Mouse (Mus musculus): Measurements from ENCODE around the gene Slc25a21. TPM values are rescaled to one million over a fixed set of nuclear protein-coding genes. Genes with fewer than 3 reads are reported as not detected.
A peak's percentile ranks its signal among the peaks of the same experiment; 100 is the strongest.

Slc25a21 gene
- total RNA-seq, 4 experiments from 2014 or later, result 0.20 to 0.72 (median 0.58) TPM

DNA sequence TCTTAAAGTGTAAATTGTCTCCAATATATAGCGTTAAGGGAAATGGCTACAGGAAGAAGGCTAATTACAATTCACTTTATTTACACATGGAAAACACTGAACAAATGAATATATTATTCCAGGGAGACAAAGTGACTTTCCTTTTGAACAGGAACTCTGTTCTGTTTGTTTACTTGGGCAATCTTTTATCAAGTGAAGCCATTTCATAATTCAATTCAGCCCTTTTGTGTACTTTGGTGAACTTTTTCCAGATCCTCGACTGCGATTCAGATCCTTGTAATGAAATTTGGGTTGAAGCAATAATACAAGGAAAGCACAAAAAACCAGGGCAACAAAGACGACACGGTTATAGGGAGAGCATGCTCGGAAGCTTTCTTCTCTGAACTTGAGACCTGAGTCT, 423.3 kb downstream of the Slc25a21 start:
- no peak for DNase-seq (ENCODE audit: low spot score)

DNA sequence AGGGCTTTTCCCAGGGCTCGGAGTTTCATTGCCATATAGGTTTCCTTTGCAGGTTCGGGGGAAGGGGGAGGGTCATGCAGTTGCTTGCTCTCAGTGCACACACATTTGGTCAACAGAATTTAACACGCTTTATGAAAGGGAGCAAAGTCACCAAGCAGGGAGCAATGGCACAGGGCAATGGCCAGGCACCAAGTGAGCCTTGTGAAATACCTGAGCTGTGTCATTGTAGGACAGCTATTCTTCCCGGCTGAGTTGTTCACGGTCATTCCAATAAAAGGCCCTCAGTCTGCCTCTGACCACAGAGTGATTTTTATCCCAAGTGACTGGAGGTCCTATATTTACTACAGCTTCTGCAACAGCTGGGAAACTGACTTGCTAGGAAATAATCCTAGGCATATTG, 427.9 kb downstream of the Slc25a21 start:
- DNase-seq (ENCODE audit: low spot score), result no peak

DNA sequence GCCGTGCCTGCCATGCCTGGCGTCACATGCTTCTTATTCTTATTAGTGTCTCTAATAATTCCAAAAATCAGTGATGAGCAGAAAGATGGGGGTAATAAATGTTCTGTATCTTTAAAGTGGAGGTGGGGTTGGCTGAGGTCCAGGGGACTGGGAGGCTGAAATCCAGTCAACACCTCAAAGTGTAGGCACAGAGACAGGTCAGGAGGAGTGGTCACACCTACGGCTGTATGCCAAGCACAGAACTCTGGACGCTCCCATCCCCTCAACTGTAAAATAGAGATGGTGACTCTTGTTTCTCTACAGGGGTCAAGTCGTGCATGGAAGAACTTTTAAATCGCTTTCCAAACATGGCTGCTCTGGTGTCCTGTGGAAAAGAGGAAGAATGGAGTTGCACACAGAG, 429.8 kb downstream of the Slc25a21 start:
- DNase-seq (ENCODE audit: low spot score), result no peak

DNA sequence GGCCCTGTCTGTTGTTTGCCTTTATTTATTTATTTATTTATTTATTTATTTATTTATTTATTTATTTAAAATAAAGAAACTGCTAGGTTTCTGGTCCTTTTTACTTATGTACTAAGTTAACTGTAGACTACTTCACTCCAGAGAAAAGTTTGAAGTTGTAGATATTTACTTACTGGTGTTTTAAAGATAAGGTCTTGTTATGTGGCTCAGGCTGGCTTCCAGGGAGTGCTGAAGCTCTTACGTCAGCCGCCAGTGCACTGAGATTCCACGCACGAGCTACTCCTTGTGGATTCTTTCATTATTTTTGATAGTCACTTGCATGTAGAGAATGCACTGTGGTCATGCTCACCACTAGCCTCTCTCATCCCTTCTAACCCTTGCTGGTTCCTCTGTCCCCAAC, 460.2 kb downstream of the Slc25a21 start:
- no peak for DNase-seq (ENCODE audit: low spot score)

DNA sequence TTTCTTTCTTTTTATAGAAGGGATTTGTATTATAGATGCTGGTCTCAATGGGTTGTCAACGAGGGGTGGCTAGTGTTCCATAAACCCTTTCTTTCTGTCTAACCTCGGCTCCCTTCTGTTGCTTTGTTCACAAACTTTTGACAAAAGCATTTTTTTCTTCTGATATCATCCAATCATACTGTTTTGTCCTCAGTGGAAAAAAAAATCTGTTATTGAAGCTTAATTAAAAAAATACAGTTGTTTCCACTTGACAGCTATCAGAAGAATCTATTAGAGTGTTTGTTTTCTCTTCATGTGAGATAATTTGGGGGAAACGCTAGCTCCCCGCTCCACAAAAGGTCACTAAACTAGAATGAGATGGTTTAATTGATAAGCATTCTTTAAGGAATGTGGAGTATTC, 469.6 kb downstream of the Slc25a21 start:
- DNase-seq (ENCODE audit: low spot score), result no peak

DNA sequence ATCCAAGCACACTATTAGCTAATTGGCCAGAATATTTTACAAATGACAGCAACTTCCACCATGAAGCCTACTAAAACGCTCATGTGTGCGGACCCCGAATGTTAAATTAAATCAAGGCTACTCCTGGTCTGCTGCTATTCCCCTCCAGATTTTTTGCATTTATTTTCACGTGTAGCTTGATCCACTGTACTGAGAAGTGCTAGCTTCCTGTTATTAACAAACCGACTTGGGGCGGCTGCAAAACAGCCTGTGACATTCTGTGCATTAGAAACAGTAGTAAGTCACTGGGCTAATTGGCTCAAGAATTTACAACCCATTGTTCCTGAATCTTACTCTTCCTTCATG, 478.6 kb downstream of the Slc25a21 start:
- DNase-seq (ENCODE audit: low spot score), result no peak

DNA sequence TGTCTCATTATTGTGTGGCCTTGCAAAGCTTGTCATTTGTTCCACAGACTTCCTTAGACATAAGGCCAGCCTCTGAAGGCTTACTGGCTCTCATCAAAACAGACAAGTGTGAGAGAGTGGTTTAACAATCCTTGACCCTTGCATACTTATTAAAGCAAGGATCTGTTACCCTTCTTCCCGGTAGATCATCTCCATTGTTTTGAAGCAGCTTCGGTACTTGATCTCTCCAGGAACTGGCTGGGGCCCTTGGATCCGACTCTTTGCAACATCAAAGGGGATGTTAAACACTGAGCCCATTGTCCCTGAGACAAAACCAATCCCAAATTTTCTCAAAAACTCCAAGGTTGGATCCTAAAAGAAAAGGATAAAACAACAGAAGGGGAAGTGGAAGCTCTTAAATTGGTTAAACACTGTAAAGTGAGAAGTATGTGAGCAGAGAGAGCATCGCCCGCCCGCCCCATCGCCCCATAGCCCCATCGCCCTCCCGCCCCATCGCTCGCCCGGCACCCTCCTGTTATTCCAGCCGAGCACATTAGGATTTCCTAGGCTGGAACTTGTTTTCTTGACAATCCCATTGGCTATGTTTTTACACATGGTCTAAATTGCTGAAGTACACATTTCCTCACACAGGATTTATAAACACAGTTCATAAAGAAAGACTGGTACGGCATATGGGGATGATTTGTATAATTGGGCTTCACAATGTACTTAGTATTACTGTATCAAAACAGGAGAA, 479.1 kb downstream of the Slc25a21 start:
- DNase-seq (ENCODE audit: low spot score), result no peak

DNA sequence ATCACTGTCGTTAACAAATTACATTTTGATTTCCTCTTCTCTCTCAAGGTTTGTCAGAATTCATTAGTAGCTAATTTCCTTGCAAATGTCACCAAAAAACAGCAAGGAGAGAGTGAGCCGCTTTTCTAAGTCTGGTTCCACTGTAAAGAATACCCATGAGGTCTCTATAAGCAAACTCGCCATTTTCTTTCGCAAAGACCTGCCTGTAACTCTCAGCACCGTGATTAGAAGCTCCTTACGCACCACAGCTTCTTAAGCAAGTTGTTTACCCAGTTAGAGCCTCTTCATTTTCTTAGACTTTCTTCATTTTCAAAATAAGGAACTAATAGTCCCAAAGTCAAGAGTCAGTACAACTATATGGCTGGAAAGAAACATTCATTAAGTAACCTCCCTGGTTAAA, 496.3 kb downstream of the Slc25a21 start:
- no peak for DNase-seq (ENCODE audit: low spot score)

DNA sequence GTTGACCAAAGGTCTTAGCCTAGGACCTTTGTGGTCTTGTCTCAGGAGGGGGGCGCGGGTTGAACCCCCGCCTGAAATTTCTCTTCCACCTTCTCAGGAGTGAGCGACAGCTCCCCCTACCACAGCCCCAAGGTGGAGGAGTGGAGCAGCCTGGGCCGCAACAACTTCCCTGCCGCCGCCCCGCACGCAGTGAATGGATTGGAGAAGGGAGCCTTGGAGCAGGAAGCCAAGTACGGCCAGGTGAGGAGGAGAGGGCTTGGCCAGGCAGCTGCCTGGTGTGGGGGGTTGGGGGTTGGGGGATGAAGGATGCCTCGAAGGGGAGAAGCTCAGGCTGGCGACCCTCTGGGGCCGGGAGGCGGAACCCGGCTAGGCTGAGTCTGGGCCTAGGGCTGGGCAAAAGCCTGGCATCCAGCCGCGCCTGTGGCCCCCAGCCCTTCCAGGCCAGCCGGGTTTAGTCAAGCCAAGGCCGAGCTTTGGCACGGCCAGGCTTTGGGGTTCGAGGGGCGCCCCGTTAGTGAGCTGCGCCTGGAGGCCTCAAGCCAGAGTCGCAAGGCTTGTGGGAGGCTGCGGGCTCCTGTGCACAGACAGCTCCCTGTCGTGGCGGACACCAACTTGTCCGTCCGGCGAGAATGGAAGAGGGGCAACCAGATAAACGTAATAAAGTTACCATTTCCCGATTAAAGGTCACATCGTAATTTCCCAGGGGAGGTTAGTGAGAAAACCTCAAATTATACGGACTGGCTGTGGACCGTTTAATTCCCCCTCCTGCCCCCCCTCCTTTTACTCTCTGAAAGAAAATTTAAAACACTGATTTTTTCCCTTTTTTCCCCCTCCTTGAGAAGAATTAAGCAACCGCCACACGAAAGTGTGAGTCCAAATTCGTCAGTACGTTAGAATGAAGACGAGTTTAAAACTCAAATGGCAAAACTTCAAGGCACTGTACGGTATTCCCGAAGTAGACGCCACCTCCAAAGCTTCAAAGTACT, 497.1 kb downstream of the Slc25a21 start:
- DNase-seq (ENCODE audit: low spot score), result no peak

DNA sequence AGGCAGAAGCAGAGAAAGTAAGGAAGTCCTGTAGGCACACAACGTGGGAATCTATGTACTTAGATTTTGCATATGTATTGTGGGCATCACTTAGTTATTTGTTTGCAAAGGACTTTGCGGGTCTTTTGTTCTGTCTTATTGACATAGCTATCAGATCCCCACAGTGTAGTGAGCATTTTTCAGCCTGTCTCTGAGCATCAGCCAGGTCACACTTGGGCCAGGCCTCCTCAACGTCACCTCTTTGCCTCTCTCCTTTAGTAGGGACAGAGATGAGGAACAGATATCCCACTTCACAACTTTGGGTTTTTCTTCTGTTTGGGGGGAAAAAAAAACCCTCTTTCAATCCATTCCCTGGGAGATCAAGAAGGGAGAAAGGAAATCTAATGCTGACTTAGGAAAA, 497.9 kb downstream of the Slc25a21 start:
- no peak for DNase-seq (ENCODE audit: low spot score)

DNA sequence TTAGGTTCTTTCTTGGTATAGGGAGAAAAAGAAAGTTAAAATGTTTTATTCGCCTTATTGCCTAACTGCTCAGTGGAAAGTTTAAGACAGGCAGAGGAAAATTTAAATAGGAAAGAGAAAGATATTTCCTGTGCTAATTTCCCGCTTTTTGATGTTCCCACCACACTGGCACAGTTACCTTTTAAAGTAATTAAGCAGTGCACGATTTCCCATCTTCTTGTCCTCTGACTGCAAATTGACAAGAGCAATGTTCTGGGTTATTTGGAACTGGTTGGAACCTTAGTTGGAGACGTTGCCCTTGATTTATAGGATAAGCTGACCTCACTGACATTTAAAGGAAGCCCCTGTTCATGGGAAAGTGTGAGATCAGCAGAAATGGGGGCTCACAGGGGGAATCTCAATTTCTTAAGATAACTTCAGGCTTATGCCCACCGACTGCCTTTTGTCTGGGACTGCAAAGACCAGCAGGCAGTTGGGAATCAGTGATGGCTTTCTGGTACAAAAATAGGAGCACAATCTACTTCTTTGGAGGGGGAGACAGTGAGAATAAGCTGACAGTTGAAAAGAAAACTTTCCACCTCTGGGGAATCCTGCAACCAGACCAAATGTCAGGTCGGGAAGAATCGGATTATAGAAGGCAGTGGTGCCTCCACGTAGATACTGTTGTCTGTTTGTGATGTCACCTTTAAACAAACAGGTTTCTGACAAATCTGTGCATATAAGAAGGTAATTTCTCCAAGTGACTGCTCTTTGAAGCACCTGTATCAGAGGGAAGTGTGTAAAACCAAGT, 498.9 kb downstream of the Slc25a21 start:
- no peak for DNase-seq (ENCODE audit: low spot score)

DNA sequence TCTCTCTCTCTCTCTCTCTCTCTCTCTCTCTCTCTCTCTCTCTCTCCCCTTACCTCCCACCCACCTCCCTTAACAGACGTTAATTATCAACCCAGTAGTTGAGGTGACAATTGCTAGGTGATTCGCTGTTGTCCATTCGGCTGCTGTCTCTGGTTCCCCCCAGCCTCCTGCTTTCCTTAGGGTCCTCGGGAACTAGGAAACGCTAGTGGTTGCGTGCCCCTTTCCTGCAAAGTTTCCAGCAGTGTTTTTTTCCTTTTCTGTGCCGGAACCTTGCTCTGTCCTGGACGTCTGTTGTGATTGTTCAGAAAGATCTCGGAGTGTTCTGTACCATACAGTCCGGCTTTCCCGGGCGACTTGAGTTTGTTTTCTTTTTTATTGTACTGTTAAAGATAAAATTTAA, 499.5 kb downstream of the Slc25a21 start:
- DNase-seq (ENCODE audit: low spot score), result no peak

DNA sequence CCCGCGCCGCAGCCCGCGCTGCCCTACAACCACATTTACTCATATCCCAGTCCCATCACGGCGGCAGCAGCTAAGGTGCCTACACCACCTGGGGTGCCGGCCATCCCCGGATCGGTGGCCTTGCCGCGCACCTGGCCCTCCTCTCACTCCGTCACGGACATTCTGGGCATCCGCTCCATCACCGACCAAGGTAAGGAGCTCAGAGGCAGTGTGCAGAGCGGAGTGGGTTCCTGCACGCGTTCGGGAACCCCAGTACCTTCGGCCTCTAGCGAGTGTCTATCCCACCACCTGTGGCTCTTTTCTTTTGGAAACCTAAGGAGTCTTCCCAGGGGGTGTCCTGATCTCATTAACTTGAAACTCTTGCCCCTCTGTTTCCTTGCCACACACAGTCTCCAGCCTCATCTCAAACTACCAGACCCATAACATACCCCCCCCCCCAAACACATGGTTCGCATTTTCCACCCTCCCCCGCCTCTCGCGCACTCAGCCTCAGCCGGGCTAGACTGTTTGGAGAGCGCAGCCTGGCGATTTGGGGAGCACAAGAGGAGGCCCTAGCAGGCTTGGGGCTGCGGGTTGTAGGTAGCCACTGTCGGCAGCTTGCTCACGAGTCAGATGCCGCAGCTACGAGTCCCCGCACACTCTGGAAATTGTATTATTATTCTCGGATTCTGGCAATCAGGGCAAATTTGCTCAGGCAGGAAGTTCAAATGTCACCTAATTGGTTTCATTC, 500.1 kb downstream of the Slc25a21 start:
- no peak for DNase-seq (ENCODE audit: low spot score)

DNA sequence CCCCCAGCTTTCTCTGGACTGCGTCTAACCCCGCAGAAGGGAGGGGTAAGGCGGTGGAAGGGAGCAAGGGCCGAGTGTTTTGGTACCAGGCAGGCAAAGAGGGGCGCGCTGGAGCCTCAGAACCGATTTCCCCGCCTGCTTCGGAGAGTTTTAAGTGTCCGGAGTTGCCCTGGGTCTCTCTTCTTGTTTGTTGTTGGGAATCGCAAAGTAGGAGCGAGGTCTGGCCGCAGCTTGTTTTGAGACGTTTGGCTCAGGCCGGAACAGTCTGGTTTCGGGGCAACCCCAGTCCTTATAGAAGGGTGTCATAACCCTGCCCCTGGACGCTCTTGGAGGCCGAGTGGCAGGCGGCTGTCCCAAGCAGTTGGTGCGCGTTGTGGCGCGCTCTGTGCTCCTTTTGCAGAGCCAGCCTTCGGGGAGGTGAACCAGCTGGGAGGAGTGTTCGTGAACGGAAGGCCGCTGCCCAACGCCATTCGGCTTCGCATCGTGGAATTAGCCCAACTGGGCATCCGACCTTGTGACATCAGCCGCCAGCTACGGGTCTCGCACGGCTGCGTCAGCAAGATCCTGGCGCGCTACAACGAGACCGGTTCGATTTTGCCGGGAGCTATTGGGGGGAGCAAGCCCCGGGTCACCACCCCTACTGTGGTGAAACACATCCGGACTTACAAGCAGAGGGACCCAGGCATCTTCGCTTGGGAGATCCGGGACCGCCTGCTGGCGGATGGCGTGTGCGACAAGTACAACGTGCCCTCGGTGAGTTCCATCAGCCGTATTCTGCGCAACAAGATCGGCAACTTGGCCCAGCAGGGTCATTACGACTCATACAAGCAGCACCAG, 500.9 kb downstream of the Slc25a21 start:
- no peak for DNase-seq (ENCODE audit: low spot score)

DNA sequence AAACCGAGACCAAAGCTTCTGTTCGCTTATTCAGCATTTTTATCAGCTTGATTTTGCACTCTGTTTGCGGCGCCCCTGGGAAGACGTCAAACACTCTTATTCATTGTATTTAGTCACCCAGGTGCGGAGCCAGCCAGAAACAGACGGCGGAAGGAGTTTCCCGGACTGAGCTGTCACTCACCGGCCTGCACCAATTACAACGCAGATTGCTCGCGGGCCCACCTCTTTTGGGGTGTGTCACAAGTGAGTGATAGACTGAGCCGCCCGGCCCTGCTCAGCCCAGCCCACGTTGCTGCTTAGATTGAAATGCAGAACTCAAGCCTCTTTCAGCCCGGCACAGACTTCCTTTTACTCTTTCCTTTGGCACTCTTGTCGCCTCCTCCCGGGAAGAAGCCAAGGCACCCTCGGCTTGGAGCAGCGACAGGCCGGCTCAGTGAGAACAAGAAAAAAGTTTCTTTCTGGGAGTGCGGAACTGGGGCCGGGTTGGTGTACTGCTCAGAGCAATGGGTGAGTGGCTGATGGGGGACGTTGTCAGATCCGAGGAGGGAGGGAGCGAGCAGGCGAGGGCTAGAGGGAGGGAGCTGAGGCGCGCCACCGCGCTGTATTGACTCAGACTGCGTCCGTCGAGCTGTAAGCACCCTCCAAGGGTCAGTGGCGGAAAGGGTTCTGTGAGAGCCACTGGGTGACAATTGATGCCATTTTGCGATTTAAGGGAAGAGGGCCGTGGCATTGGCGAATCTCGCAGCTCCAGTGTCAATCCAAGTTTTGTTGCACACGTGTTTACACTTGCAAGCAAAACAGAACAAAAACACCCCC, 501.7 kb downstream of the Slc25a21 start:
- peak; percentile 46 for DNase-seq (ENCODE audit: low spot score)

DNA sequence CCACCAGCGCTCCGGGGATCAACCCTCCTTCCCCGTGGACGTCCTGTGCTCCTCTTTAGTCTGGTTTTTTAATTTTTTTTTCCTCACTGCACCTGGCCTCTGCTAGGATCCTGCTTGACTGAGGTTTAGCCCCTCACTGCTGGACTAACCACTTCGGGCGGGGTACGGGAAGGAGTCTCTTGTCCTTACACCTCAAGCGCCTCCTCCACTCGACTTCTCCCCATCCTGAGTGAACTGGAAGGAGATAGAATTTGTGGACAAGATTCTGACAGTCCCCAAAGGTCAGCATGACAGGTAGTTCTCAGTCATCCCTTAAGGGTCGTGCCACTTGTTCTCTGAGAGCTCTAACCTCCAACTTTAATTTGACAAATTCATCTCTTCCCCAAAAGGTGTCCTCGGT, 502.3 kb downstream of the Slc25a21 start:
- DNase-seq (ENCODE audit: low spot score), result no peak

DNA sequence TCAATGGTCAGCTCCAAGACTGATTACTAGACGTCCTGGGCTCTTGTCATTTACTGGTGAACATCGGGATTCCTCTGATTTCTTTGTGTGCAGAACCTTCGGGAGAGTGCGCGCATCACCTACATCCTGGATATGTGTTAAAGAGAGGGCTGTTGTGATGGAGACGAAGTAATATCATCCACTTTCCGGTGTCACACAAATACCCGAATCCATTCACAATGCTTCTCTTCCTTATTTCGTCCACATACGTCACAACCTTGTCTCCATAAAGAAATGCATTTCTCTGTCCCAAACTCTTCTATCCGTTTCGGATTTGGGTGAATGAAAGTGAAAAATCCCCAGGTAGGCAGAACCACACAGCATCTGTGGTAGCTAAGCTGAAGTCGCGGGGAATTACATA, 502.9 kb downstream of the Slc25a21 start:
- DNase-seq (ENCODE audit: low spot score), result no peak

DNA sequence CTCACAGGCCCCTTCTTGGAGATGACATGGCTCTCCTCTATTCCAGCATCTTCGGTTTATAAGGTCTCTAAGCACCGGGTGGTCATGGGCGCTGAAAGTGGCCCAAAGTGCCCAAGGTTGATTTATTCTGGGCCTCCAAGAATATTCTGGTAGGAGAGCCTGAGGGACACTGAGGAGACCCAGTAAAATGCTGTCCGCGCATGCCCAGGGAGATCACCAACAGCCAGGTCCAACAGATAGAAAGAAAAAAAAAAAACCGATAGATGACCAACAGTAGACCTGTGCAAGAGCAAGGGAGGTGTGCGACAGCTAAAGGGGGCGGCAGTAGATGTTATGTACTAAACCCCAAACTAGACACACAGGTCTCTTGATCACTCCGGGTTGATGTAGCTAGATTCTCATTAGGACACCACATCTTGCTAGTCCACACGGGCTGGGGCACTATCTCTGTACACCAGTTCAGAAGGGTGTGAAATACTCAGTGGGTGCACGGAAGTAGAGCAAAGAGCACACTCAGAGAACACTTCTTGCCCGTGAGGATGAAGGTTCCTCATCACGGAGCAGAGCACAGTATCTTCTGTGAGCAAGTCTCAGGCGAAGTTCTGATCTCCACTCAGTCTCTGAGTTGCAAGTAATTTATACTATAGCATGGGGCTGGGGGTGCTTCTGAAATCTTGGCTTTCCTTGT, 503.7 kb downstream of the Slc25a21 start:
- DNase-seq (ENCODE audit: low spot score), result no peak

DNA sequence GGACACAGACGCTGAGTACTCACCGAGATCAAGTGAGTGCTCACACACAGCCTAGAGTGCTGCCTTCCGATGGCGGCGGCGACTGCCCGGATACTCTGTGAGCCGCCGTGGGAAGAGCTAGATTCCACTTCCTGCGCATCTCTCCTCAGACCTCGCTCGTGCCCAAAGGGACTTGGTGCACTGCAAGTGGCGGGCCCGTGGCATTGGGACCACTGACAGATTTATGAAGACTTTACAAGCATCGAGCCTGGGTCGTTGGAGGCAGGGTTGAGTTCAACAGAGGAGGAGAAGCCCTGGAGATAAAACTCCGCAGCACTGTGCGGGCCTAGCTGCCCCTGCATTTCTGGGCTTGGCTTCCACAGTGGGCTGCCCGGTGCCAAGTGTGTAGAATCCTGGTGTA, 504.7 kb downstream of the Slc25a21 start:
- no peak for DNase-seq (ENCODE audit: low spot score)

Measured in heart, adult 8-10 months (tissue).